Mouse (Mus musculus) thymus, adult 2 months (tissue): Measurements from ENCODE around the gene Cyp4f15.

Experiments used
- CTCF ChIP-seq: fragments of 200-500 bp; IDR thresholded peaks from 2 replicates; pipeline ENCODE4 v1.5.1; 2012; ENCODE audit warnings: mild to moderate bottlenecking, control low read depth, low read length, moderate library complexity, borderline replicate concordance; ENCODE audit not compliant: control insufficient read depth, poor library complexity, insufficient read depth; ENCODE audit errors: extremely low read depth
- POLR2A ChIP-seq: fragments of 200-500 bp; IDR thresholded peaks from 2 replicates; pipeline ENCODE4 v1.6.1; 2012; ENCODE audit warnings: mild to moderate bottlenecking, low read length, control low read depth, moderate library complexity; ENCODE audit not compliant: control insufficient read depth, poor library complexity, insufficient read depth; ENCODE audit errors: extremely low read depth

- TF ChIP-seq CTCF = no peak
- TF ChIP-seq POLR2A = no peak
Observed at GRCm38 (mm10) chr17:32741057-32741456, 55.6 kb downstream of the Cyp4f15 start.
